In the genomic region with DNA sequence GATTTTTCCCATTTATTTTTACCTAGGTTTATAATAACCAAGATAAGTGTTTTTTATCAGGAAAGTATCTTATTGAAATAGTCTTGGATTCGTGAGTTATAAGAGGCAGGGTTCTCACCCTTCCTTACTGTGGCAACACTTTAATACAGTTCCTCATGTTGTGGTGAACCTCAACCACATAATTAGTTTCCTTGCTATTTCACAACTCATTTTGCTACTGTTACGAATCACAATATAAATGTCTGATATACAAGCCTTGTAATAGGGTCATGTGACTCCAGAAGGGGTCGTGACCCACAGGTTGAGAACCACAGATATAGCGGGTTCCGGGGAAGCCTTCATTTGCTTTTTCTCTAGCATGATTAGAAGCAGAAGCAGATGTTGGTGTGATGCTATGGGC, we compare ENCODE assay signal across 26 mouse cellular contexts.
DNase-seq lines count a peak whose midpoint lies in the region; ATAC-seq lines count a peak whose summit lies in the region.
"Had no signal": no experiment of that assay in that cellular context is flagged by ENCODE, and none has a peak within 500 bp of the region (broad histone marks: within the 10 kb centered on the region; RNA-seq: fewer than 3 reads in every experiment).

No protein-coding gene starts in this region.

- no peaks in the 10 kb centered on the region for H3K4me1 ChIP-seq in forebrain, embryonic 16.5 days (replicated peaks; ENCODE audit: control insufficient read depth, insufficient read depth, low read length)
- no peaks in the 10 kb centered on the region for H3K4me1 ChIP-seq in neural tube, embryonic 15.5 days
- H3K4me1 ChIP-seq: hindbrain, embryonic 13.5 days; limb, embryonic 12.5 days; liver, embryonic 15.5 days; midbrain, embryonic 12.5 days had no signal

- DNase-seq in 416B (ENCODE audit: low read depth) = peak; percentile 81
- peak; percentile 16 for DNase-seq in CD4-positive, CD25-positive, alpha-beta regulatory T cell, adult 2 months (ENCODE audit: low read depth, low spot score)
- peak; percentile 1 for DNase-seq in T-cell, adult 2 months (ENCODE audit: low spot score)
- DNase-seq in induced T-regulatory cell, adult 2 months (ENCODE audit: low read depth) = peak; percentile 43
- DNase-seq in layer of hippocampus, adult 11-12 months (ENCODE audit: low spot score) = no peak
- DNase-seq in ovary, postnatal 10 days (ENCODE audit: low spot score) = no peak
- DNase-seq: adrenal gland, postnatal 10 days; cerebellum, adult 11 months; cerebellum, adult 9-11 months; gastrocnemius, adult 2 months; kidney, adult 11 months; kidney, postnatal 14 days; lung, embryonic 14.5 days; lung, postnatal 14 days; right cerebral cortex, postnatal 4 days; thymus, postnatal 4 days had no signal

- ATAC-seq in forebrain, embryonic 16.5 days = no peak
- no peak for ATAC-seq in neural tube, embryonic 15.5 days (ENCODE audit: low FRiP score)
- ATAC-seq: forebrain, embryonic 14.5 days had no signal

- no peaks in the 10 kb centered on the region for H3K9me3 ChIP-seq in forebrain, embryonic 16.5 days (ENCODE audit: control insufficient read depth, low read length)
- H3K9me3 ChIP-seq in neural tube, embryonic 15.5 days (replicated peaks) = no peaks in the 10 kb centered on the region
- H3K9me3 ChIP-seq: hindbrain, embryonic 13.5 days; limb, embryonic 12.5 days; liver, embryonic 15.5 days; midbrain, embryonic 12.5 days had no signal

- WGBS in forebrain, embryonic 16.5 days = 85% methylated on average over 5 of the region's 5 CpGs
- 92% methylated on average over 5 of the region's 5 CpGs for WGBS in neural tube, embryonic 15.5 days

- no peaks in the 10 kb centered on the region for H3K36me3 ChIP-seq in forebrain, embryonic 16.5 days (ENCODE audit: control insufficient read depth, insufficient read depth)
- no peaks in the 10 kb centered on the region for H3K36me3 ChIP-seq in neural tube, embryonic 15.5 days
- H3K36me3 ChIP-seq: hindbrain, embryonic 13.5 days; limb, embryonic 12.5 days; liver, embryonic 15.5 days; midbrain, embryonic 12.5 days had no signal

- H3K27ac ChIP-seq in forebrain, embryonic 16.5 days (ENCODE audit: low read length) = no peak overlapping the region
- H3K27ac ChIP-seq in neural tube, embryonic 15.5 days (replicated peaks) = no peak overlapping the region
- H3K27ac ChIP-seq: gastrocnemius, adult 2 months; hindbrain, embryonic 13.5 days; layer of hippocampus, adult 2 months; left cerebral cortex, adult 2 months; limb, embryonic 12.5 days; liver, embryonic 15.5 days; midbrain, embryonic 12.5 days; stomach, postnatal 0 days had no signal

- no peak overlapping the region for H3K4me2 ChIP-seq in forebrain, embryonic 16.5 days (ENCODE audit: low read length)
- H3K4me2 ChIP-seq in neural tube, embryonic 15.5 days = no peak overlapping the region
- H3K4me2 ChIP-seq: hindbrain, embryonic 13.5 days; limb, embryonic 12.5 days; liver, embryonic 15.5 days; lung, embryonic 14.5 days; midbrain, embryonic 12.5 days had no signal

- no peak overlapping the region for H3K9ac ChIP-seq in forebrain, embryonic 16.5 days (replicated peaks; ENCODE audit: low read depth, low read length)
- H3K9ac ChIP-seq in neural tube, embryonic 15.5 days (replicated peaks) = no peak overlapping the region
- H3K9ac ChIP-seq: hindbrain, embryonic 13.5 days; limb, embryonic 12.5 days; liver, embryonic 15.5 days; lung, embryonic 14.5 days; midbrain, embryonic 12.5 days had no signal

- no peaks in the 10 kb centered on the region for H3K27me3 ChIP-seq in forebrain, embryonic 16.5 days (replicated peaks; ENCODE audit: control insufficient read depth, insufficient read depth, low read length)
- H3K27me3 ChIP-seq in neural tube, embryonic 15.5 days (replicated peaks) = no peaks in the 10 kb centered on the region
- H3K27me3 ChIP-seq: hindbrain, embryonic 13.5 days; limb, embryonic 12.5 days; liver, embryonic 15.5 days; midbrain, embryonic 12.5 days had no signal

- no peak overlapping the region for H3K4me3 ChIP-seq in forebrain, embryonic 16.5 days (replicated peaks; ENCODE audit: low read length)
- H3K4me3 ChIP-seq in neural tube, embryonic 15.5 days (replicated peaks) = no peak overlapping the region
- H3K4me3 ChIP-seq: gastrocnemius, adult 2 months; hindbrain, embryonic 13.5 days; layer of hippocampus, adult 2 months; left cerebral cortex, adult 2 months; limb, embryonic 12.5 days; liver, embryonic 15.5 days; midbrain, embryonic 12.5 days had no signal

Comparison
In these comparisons a context has a peak if more than half of its experiments do, and no peak if none do; other contexts are left out.
1. DNase-seq: peak in 416B (single experiment), CD4-positive, CD25-positive, alpha-beta regulatory T cell, adult 2 months (single experiment), T-cell, adult 2 months (single experiment) and induced T-regulatory cell, adult 2 months (single experiment); none in layer of hippocampus, adult 11-12 months (single experiment) and ovary, postnatal 10 days (single experiment).